Mouse (Mus musculus) cerebellum, postnatal 4 days (tissue): Measurements from ENCODE around the gene Dkk2.
A peak's percentile ranks its signal among the peaks of the same experiment; 100 is the strongest.
"Not testable (repeated sequence)": the region's sequence is repeated elsewhere in the genome, so short reads cannot be mapped to it uniquely, and the experiment has no call there.

Experiments used
- DNase-seq, 2 experiments: peaks; one replicate each; pipeline ENCODE4 v3.0.0; 2022; ENCODE audit warnings: low spot score in 2 of 2, mixed read lengths in 1 of 2

Gene Dkk2

DNA sequence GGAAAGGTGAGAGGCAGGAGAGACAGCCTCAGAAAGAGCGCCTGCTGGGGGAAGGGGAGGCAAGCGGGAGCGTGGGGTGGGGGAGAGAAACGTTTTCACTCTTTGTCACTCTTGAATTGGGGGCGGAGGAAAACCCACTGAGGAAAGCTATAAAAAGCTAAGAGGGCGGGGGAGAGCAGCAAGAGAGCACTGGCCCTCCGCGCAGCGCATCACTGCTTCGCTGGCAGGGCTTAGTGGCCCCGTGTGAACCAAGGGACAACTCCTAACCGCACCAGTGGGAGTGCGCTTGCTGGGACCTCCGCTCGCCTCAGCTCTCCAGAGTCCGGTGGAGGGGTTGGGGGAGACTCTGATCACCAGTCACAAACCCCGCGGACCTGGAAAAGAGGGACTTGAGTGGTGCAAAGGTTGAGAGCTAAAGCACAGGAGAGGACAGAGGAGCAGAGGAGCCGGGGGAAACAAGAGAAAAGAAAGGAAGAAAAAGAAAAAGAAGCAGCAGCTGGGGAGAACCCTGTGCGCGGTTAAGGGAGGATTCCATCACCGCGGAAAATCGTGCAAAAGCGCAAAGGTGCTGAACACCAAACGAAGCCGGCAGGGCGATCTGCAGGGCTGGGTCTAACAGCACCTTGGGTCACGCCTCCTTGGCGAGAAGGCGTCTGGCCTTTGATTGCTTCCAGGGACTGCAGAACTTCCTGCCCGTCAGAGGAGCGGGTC lies at the start of gene Dkk2:
Dkk2 (plus strand) TSS at position 181 of the 711 bp plus-strand sequence.
- no peak for DNase-seq

DNA sequence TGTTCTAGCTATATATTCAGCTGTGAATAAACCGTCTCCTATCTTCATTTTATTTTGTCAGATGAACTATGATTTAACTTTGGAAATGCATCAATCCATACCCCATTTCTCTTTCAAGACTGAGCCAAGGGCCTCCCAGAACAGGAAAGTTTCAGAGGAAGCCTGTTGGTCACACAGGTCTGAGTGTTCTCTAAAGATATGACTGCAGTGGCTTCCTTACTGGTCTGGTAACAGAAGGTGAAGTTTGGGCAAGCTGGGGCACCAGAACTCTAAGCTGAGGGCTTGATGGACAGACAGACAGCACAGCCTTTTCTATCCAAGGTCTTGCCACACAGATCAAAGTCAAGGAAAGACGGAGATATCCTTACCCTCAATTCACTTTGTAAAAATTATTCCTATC lies 48.4 kb upstream of the Dkk2 start:
- DNase-seq = no peak

DNA sequence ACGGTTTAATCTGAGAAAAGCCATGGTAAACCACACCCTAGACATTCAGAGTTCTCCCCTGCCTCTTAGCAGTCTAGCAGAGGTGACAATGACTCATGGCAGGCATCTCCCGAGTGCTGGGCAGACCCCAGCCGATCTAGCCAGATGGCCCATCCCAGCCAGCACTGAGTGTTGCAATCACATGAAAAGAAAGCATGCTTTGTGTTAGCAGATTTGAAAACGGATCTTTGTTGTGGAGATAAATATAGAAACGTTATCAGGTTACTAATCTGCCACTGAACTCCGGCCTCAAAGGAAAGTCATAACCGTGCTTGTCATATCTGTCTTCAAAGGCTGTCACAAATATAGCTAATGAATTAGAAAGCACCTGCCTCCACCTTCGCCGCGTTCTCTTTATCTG lies 47.4 kb upstream of the Dkk2 start:
- DNase-seq = no peak

DNA sequence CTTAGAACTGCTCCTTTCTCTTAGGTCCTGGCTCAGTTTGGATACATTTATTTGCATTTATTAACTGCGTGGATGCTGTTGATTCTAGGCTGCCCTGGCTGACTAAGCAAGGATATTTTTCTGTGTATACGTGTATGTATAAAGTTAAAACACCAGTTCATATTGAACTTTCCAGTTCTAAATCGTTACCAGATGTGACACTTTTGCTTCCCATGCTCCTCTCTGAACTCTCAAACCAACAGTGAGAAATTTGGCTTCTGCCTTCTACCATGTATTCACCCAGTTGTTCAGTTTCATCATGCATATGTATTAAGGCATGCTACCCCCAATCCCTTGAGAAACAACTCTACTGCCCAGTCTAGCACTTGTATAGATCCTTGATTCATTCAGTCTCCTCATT lies 45.0 kb upstream of the Dkk2 start:
- DNase-seq = no peak

DNA sequence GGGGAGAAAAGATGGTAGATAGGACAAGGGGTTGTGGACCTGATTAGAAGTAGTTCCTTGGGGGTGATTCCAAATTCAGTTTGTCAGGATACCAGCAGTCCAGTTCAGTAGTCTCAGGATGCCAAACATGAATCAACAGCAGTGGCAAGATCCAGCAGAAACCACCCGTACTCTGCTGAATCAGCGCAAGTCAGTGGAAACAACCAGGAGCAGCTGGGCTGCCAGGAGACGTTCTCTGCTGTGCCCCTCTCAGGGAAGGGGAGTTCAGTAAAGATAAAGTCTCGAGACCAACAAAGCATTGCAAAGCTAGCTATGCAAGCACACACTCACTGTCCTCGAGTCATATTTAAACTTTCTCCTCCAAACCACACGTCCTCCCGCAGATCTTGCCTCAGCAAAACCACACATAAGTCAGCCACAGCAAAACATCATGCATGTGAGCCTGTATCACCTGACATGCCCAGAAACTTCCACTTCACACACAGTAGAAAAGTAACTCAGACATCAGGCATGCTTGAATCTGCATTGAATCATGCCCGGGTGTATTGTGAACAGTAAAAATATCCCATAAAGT lies 34.1 kb upstream of the Dkk2 start:
- DNase-seq = no peak

DNA sequence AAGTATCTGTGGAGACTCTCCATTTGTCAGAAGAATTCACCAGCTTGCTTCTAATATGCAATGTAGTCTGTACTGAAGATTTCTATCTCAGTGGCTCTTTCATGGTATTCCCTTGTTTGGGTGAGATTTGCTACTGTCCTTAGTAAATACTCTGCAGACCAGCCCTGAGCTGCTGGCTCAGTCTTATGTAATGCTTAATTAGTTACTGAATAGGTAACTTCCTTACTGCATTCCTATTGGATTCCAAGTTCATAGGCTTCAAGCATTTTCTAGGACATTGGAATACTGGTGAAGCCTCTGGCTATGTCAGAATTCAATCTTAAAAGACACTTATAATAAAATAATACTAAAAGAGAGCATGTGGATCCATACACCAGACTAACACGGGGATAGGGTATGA lies 22.3 kb upstream of the Dkk2 start:
- not testable (repeated sequence) for DNase-seq

DNA sequence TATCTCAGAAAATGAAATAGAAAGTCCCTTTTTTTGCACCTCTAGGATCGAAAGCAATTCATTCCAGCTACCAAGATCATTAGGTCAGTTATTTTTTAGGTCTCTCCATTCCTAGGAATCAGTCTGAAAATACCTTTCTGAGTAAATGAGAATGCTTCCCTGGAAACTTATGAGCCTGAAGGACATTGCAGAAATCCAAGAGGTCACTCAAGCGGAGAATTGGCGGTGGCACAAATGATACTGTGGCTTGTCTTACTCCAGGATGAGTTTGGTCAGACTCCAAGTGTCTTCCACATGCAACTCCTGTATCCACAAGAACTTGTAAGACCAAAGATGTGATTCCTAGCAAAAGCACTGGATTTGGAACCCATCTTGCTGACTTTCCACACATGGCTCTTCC lies 21.7 kb upstream of the Dkk2 start:
- DNase-seq = no peak

DNA sequence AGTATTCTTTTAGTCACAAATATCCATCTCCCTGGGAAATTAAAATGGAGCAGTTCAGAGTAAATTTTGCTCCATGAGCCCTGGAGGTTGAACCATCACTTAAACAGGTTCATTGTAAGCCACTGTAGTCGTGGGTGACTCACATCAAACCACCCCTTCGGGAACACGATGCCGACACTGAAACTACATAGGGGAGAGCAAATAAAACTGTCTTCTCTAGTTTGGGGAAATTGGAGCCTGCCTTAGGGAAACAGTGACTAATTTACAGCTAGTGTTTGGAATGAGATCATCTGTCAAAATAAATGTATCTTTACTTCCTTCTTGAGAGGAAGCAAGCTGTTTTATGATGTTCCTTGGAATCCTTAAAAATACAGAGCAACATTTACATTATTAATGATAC lies 21.1 kb upstream of the Dkk2 start:
- no peak for DNase-seq

DNA sequence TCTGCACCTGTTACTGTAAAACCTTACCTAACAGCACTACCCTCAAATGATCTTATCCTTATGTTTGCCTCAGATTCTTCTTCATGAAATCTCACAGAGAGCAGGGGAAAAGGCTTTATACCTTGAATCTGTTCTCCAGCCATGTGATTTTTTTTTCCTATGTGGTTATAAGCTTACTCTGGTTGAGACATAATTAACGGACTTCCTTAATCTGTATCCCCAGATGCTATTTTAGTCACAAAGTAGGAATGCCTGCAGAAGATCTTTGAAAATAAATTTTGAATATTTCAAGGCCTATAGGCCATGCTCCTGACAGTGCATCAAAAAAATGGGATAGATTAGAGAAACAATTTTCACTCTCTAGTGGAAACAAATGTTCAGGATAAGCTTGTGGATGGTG lies 20.2 kb upstream of the Dkk2 start:
- DNase-seq = no peak

DNA sequence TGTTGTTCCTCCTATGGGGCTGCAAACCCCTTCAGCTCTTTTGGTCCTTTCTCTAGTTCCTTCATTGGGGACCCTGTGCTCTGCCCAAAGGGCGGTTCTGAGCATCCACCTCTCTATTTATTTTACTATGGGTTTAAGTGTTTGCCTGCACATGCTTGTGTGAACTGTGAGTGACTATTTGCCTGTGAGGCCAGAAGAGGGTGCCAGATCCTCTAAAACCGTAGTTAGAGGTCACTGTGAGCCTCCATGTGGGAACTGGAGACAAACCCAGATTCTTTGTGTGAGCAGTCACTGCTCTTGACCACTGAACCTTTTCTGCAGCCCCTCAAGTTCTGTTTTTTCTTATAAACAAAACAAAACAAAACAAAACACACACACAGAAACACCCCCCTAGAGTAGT lies 14.1 kb upstream of the Dkk2 start:
- no peak for DNase-seq

DNA sequence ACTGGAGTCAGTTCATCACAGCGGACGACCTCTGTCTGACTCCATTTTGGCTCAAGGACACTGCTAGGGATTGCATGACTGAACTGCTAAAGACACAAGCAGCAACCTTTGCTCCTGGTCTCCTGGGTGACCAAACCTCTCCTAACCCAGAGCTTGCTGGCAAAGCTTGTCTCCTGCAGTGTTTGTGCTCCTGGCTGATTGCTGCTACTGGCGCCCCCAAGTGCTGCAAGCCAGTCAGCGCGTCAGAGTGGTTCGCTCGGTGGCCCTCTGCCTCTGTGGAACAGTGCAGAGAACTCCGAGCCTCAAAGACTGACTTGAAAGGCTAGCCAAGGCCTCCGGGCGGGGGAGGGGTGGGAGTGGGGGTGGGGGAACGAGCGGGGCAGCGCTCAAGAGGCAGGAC lies 1.1 kb upstream of the Dkk2 start:
- DNase-seq = peak; percentile 37 to 63

DNA sequence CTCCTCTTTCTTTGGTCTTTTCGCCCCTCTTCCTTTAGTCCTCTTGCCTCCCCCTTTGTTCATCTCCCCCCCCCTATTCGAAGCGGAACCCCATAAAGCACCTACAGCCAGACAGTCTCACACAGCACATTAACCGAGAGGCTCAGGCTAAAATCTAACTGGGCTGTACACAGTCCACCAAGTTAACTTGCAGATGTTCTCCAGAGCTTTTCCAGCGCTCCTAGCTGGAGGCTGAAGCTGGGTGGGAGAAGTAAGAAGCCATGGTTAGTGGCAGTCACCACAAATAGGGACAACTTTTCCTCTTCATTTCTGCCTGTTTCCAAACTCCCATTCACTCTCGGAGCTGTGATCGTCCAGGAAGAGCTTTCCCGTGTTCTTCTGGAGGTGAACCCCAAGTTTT lies 412 bp upstream of the Dkk2 start:
- no peak for DNase-seq

DNA sequence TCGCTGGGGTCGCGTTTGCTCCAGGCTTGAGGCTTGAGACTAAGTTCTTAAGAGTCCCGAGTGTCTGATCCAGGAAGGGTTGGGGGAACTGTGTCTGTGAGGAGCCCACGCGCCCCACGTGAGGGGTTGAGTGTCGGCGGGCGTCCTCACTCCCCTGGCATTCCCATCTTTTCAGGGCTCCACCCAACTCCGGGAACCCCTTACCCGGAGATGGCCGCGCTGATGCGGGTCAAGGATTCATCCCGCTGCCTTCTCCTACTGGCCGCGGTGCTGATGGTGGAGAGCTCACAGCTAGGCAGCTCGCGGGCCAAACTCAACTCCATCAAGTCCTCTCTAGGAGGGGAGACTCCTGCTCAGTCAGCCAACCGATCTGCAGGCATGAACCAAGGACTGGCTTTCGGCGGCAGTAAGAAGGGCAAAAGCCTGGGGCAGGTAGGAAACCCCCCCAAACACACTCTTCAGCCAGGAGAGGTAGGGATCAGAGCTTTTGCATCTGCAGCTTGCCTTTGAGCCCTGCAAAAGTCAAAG lies 795 bp downstream of the Dkk2 start:
- no peak for DNase-seq

DNA sequence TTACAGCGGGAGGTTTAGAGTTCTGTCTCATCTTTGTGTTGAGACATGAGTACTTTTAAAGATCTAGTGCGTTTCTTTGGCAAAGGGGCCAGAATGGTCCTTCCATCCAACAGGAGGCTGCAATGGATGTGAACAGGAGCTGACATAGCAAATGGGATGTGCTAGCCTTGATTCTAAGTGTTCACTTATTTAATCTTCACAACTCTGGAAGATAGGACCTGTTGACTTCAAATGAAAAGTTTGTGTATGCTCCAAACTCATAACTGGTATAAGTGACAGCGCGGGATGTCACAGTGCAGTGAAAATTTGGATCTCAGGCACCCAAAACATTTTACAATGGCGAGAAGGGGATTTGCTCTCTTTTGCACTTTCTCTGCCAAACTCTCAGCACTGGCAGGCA lies 1.4 kb downstream of the Dkk2 start:
- no peak for DNase-seq

DNA sequence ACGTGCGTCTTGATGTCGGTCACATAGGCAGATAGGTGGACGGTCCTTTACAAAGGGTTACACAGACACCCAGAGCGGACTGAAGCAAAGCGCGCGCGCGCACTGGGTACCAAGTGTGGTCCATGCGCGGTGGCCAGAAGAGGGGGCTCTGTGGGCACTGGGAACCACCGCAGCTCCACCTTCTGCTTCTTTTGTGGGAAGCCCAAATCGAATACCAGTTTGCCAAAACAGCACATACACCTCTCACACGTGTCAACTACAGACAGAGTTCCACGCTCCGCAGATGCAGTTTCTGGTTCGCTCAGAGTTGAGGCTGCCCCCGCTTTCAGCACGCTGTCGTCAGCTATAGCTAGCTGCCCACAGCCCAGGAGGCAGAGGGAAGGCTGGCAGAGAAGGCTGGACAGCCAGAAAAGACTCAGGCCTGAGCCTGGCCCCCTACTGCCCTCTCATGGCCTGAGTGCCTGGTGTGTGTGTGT lies 2.0 kb downstream of the Dkk2 start:
- DNase-seq = peak; percentile 21 to 40

DNA sequence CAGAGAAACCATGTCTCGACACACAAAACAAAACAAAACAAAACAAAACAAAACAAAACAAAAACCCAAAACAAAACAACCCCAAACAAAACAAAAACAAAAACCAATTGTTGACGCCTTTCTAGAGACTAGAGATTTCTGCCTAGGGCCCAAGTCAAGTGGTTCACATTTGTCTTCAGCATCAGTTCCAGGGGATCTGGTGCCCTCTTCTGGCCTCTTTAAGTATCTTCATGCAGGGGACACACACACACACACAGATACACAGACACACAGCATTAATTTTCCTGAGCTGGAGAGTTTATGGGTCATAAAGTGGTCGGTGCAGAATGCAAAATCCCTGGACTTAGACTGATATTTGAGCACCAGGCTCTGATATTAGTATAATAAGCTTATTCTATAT lies 7.9 kb downstream of the Dkk2 start:
- DNase-seq = no peak

DNA sequence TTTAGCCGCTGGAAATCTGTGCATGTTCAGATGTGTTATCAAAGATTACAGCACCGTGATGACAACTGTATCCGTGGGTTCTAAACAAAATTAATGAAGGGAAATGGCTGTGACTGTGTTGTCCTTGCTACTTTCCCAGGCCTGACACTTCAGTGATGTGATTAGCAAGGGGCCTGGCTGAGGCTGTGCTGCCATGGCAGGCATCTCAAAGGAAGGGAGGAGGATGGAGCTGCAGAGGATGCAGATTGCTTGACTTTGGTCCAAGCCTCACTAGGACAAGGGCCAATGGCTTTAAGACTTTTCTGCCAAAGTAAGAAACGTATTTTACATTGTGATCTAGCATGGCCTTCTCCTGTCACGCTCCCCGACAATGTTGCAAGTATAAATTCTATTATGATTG lies 11.2 kb downstream of the Dkk2 start:
- DNase-seq = no peak

DNA sequence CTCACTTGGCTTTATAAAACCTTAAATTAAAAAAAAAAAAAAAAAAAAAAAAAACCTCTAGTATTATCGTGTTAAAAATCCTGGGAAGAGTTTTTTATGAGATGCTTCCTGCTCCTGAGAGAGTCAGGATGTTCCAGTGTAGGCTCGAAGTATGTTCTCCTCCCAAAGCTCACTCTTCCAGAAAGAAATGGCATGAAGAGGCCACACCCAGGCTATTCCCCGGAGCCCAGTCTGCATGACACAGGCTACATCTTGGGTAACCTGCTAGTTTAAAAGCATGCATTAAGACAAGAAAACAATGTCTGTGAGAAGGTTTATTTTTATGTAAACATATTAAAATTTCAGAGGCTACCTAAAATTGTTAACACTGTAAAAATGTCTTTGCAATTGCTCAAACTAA lies 15.7 kb downstream of the Dkk2 start:
- no peak for DNase-seq

DNA sequence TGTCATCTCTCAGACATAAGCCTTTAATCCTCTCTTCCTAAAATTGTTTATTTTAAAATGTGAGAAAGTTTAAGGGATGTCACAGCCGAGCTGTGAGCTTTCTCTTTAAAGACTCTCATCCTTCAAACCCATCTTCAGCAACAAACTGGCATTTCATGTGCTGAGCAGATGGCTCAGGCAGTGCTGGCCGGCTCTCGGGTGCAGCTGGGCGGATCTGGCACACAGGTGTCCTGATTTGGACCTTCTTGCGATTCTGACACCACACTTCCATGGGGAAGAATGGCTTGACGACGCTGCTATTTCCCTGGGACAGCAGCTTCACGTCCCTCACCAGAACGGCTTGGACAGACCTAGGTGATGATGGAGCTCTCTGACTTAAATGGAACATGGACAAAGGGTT lies 17.9 kb downstream of the Dkk2 start:
- DNase-seq = peak; percentile 23 to 48

DNA sequence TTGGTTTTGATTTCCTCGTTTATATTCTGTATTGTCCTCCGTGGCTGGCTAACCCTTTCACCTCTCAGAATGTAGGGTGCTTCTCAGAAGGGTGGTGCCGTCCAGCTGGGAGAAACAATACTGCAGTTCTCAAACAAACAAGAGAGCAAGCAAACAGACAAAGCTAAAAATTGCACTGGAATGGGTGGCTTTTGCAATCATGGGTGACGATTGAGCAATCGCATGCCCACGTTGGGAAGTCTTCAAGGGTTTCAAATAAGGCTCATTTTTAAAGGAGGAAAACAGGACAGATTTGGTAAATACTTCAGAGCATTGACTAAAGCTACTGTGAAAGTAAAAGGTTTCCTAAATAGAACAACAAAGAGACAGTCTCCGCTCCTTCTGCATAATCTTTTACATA lies 18.4 kb downstream of the Dkk2 start:
- DNase-seq = no peak

DNA sequence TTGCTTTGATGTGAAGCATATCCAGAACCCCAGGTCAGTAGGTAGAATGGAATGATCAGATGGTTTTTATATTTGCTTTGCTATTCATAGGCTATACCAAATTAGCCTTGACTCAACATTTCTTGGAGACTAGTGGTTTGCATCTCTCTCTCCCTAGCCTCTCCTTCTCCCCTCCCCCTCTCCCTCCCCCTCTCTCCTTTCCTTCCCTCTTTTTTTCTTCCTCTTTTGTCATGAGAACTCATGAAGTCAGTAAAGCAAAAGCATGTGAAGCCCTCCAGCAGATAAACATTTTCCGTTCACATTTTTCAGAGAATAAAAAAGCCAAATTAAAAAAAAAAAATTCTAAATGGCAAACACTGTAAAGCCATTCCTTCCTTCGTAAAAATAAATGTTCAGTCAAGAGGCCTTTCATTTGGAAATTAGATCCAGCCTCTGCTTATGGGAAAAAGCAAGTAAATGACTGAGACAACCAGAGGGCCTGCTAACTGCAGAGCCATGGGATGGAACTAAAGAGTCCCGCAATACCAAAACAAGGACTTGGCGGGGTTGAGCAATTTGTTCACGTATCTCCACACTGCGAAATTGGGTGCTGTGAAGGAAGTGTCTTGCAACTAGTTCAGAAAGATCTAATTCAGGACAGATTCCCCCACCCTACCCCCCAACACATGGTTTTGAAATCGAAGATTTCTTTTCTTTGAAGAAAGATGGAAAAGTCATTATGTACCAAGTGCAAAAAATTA lies 30.9 kb downstream of the Dkk2 start:
- DNase-seq = no peak

DNA sequence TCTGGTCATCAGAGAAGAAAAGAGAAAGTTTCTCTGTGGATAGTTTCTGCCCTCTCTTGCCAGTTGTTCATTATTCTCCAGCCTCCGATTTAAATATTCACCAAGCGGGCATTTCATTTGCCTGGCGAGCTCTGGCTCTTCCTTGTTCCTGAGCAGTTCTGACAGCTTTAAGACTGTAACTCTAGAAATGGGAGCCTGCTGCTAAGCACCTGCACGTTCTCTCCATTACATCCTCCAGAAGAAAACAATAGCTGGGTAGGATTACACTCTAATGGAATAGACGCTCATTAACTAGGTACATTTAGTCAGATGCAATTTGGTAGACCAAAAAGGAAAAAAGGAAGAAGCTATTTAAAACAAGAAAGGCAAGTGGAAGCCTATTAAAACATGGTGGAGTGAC lies 36.3 kb downstream of the Dkk2 start:
- no peak for DNase-seq

DNA sequence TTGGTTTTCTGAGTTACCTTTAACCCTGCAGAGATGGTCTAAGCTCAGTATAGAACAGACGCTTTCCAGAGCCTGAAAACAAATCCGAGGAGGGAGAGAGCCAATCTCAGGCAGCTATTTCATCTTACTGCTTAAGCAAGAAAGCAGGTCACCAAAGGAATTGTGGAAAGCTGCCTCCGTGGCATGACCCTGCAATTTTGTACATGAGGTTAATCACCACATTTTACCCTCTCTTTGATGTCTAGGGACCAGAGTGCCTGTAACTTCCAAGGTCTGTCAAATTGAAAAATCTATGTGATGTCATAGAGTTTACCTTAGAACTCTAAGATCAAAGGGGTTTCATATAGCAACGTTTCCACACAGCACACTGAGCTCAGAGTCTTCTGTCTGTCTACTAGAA lies 37.5 kb downstream of the Dkk2 start:
- DNase-seq = no peak
